Mouse (Mus musculus): Measurements from ENCODE around the gene Eif4b.

DNA sequence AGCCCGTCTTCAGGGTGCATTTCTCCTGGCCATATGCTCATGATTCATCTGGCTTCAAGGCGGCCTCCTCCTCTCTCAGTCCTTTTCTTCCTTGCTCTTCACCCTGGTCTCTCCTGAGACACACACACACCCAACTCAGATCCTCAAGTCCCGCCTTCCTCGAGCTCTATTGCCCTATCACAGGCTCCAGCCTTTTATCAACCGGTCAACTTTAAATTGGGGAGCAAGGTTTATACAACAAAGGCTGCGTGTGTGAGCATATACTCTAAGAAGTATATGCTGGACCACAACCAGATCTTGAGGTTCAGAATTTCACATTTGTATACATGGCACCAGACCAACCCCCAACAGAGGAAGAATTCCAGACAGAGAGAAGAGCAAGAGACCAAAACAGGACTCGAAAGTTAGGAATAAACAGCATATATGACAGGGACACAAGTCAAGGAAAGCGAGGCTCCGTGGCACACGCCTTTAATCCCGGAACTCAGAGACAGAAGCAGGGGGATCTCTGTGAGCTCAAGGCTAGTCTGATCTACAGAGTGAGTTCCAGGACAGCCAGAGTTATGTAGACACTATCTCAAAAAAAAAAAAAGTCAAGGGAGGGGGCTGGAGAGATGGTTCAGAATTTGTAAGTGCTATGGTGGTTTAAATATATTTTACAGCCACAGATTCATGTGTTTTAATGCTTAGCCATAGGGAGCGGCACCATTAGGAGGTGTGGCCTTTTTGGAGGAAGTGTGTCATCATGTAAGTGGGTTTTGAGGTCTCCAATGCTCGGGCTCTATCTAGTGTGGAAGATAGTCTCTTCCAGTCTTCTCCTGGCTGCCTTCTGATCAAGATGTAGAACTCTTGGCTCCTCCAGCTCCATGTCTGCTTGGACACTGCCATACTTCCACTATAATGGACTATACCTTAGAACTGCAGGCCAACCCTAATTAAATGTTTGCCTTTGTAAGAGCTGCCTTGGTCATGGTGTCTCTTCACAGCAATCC, 2.8 kb upstream of the Eif4b start:
- TF ChIP-seq CTCF (IDR thresholded peaks at IDR 0.05; ENCODE audit: low read depth) (no peak), EP300 (IDR thresholded peaks at IDR 0.05; ENCODE audit: low read depth) (no peak)

Data from liver, postnatal 0 days (tissue).